Mouse (Mus musculus) ES-E14 (cell line): ENCODE measurements around the gene 4930539E08Rik. TPM values are rescaled to one million over a fixed set of nuclear protein-coding genes. Genes with fewer than 3 reads are reported as not detected.

Experiments
- DNase-seq: peaks from one replicate; pipeline ENCODE4 v3.0.0-alpha.2; 2013; ENCODE audit warnings: low read depth, low spot score
- H3K27ac ChIP-seq: 2 replicates; pipeline ENCODE4 v1.5.1; 2012; ENCODE audit warnings: low read depth, mild to moderate bottlenecking, low read length, moderate library complexity, mixed read lengths; ENCODE audit not compliant: poor library complexity, insufficient read depth, severe bottlenecking
- H3K36me3 ChIP-seq: 2 replicates; pipeline ENCODE4 v1.6.1; 2012; ENCODE audit warnings: mild to moderate bottlenecking, low read length, moderate library complexity, mixed read lengths; ENCODE audit not compliant: control insufficient read depth, poor library complexity, insufficient read depth, severe bottlenecking
- H3K4me1 ChIP-seq, 2 experiments: fragments of 150-350 bp in 1 of 2; sonication (generic) in 1 of 2; 2 replicates each; pipeline ENCODE4 v1.6.1; 2012; ENCODE audit warnings: low read length in 2 of 2, mild to moderate bottlenecking in 1 of 2, mixed read lengths in 1 of 2; ENCODE audit not compliant: control insufficient read depth in 2 of 2, insufficient read depth in 2 of 2, poor library complexity in 1 of 2
- H3K4me3 ChIP-seq, 2 experiments: fragments of 150-350 bp in 1 of 2; sonication (generic) in 1 of 2; 2 replicates each; pipeline ENCODE4 v1.5.1; 2012; ENCODE audit warnings: low read length in 2 of 2, low read depth in 1 of 2, mild to moderate bottlenecking in 1 of 2, mixed read lengths in 1 of 2; ENCODE audit not compliant: insufficient read depth in 1 of 2, poor library complexity in 1 of 2, severe bottlenecking in 1 of 2
- H3K9ac ChIP-seq: 2 replicates; pipeline ENCODE4 v1.6.1; 2012; ENCODE audit warnings: low read depth, mild to moderate bottlenecking, low read length, mixed read lengths; ENCODE audit not compliant: poor library complexity, insufficient read depth, severe bottlenecking
- H3K9me3 ChIP-seq: fragments of 150-350 bp; sonication (generic); 2 replicates; pipeline ENCODE4 v1.6.1; 2012; ENCODE audit warnings: low read depth, mild to moderate bottlenecking, low read length; ENCODE audit not compliant: control insufficient read depth, insufficient read depth
- CHD2 ChIP-seq: IDR thresholded peaks from 2 replicates; pipeline ENCODE4 v1.6.1; 2014; ENCODE audit warnings: mild to moderate bottlenecking, low read depth, low read length, inconsistent platforms
- HCFC1 ChIP-seq: IDR thresholded peaks from 2 replicates; pipeline ENCODE4 v1.6.1; 2012; ENCODE audit warnings: low read length, inconsistent platforms, borderline replicate concordance; ENCODE audit not compliant: insufficient read depth
- MAFK ChIP-seq: IDR thresholded peaks from 2 replicates; pipeline ENCODE4 v1.6.1; 2014; ENCODE audit warnings: mild to moderate bottlenecking, low read depth, low read length, inconsistent platforms; ENCODE audit not compliant: insufficient read depth
- ZC3H11A ChIP-seq: IDR thresholded peaks from 2 replicates; pipeline ENCODE4 v1.6.1; 2012; ENCODE audit warnings: low read depth, mild to moderate bottlenecking, inconsistent platforms, low read length, borderline replicate concordance
- ZNF384 ChIP-seq: IDR thresholded peaks from 2 replicates; pipeline ENCODE4 v1.6.1; 2012; ENCODE audit warnings: low read depth, low read length, inconsistent platforms
- in situ Hi-C, 2 experiments: fragments of 600-800 bp; cut with MboI; formaldehyde crosslinking; loops; one replicate each; pipeline ENCODE4 v1.15.1; 2025; ENCODE audit warnings: low sequenced_read_pairs in 2 of 2, inconsistent platforms in 1 of 2; ENCODE audit not compliant: unreplicated experiment in 2 of 2
- total RNA-seq: library from RNA; depleted of rRNA; stranded (reverse); fragments of 300-350 nt; gene quantifications from 2 replicates; pipeline ENCODE4 v1.2.3, GENCODE M21; 2012; rRNA removed

Gene 4930539E08Rik
- total RNA-seq, 1 experiment: 1.2 TPM

DNA sequence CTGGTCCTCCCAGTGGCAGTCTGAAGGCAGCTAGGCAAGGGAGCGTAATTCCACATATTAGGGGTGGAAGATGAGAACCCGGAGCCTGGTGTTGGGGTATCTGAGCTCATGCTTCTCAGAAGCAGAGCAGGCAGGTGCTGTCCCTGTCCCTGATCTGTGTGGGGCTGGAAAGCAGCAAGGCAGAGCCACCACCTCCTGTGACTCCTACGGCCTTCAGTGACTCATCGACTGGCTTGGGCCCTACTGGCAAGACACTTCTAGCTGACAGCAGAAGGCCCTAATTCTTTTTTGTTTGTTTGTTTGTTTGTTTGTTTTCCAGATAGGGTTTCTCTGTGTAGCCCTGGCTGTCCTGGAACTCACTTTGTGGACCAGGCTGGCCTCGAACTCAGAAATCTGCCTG lies 64.6 kb downstream of the 4930539E08Rik start:
- no peak overlapping the region for H3K27ac ChIP-seq
- no peaks in the 10 kb centered on the region for H3K36me3 ChIP-seq
- H3K9me3 ChIP-seq: no peaks in the 10 kb centered on the region
- no peak overlapping the region for H3K9ac ChIP-seq
- in situ Hi-C loops: no loop called here
- no peak for DNase-seq
- H3K4me3 ChIP-seq: no peak overlapping the region
- TF ChIP-seq MAFK (no peak), ZC3H11A (no peak), ZNF384 (no peak), HCFC1 (no peak), CHD2 (no peak)
- peaks cover 0 to 4% of the 10 kb centered on the region in 2 experiments; a peak in 1 of 4 replicates for H3K4me1 ChIP-seq

GRCm38 (mm10) chr17:28846974-28847617 lies 68.0 kb downstream of the 4930539E08Rik start:
- in situ Hi-C loops: no loop called here
- Histone ChIP-seq H3K9ac (no peak overlapping the region), H3K27ac (no peak overlapping the region), H3K36me3 (no peaks in the 10 kb centered on the region), H3K4me3 (no peak overlapping the region), H3K4me1 (peaks cover 0 to 3% of the 10 kb centered on the region in 2 experiments; a peak in 1 of 4 replicates), H3K9me3 (no peaks in the 10 kb centered on the region)
- TF ChIP-seq ZC3H11A (no peak), ZNF384 (no peak), MAFK (no peak), HCFC1 (no peak), CHD2 (no peak)
- DNase-seq: no peak

Other genes with a start within 250 kb of the 4930539E08Rik start
- 0.69 and 1.1 TPM in 2 replicates for gene Slc26a8, start 225.1 kb downstream of the 4930539E08Rik start, total RNA-seq
- 65.9 and 77.3 TPM in 2 replicates for gene Mapk14, start 224.0 kb downstream of the 4930539E08Rik start, total RNA-seq
- 2.5 and 4.1 TPM in 2 replicates for gene AC170998.1, start 189.2 kb downstream of the 4930539E08Rik start, total RNA-seq
- gene Mapk13, start 146.0 kb downstream of the 4930539E08Rik start, total RNA-seq: 7.1 and 14.6 TPM in 2 replicates
- gene Brpf3, start 114.2 kb downstream of the 4930539E08Rik start, total RNA-seq: 20.5 and 24.5 TPM in 2 replicates
- 0.05 and 0.27 TPM in 2 replicates for gene Pnpla1, start 56.9 kb downstream of the 4930539E08Rik start, total RNA-seq
- 0.36 and 1.4 TPM in 2 replicates for gene Pxt1, start 28.5 kb upstream of the 4930539E08Rik start, total RNA-seq
- 39.6 and 46.9 TPM in 2 replicates for gene Kctd20, start 36.6 kb upstream of the 4930539E08Rik start, total RNA-seq
- 78.0 and 85.7 TPM in 2 replicates for gene Stk38, start 92.7 kb upstream of the 4930539E08Rik start, total RNA-seq
- 317 and 391 TPM in 2 replicates for gene Srsf3, start 117.3 kb upstream of the 4930539E08Rik start, total RNA-seq
- 17.8 and 32.3 TPM in 2 replicates for gene Cdkn1a, start 175.7 kb upstream of the 4930539E08Rik start, total RNA-seq
- gene Rab44, start 198.8 kb upstream of the 4930539E08Rik start, total RNA-seq: 0.31 and 0.85 TPM in 2 replicates